Mouse (Mus musculus) stomach, embryonic 15.5 days (tissue): ENCODE measurements around the gene Clec2e. TPM values are rescaled to one million over a fixed set of nuclear protein-coding genes. Genes with fewer than 3 reads are reported as not detected.
"Not testable (repeated sequence)": the region's sequence is repeated elsewhere in the genome, so short reads cannot be mapped to it uniquely, and the experiment has no call there.

ENCODE experiments used
- ATAC-seq: fragments of 200-750 bp; cut with Nextera tagmentation; 2 replicates; pipeline ENCODE4 v1.8.0; 2017; ENCODE audit warnings: low read depth, moderate number of reproducible peaks, moderate TSS enrichment; ENCODE audit not compliant: insufficient read depth, low FRiP score
- H3K27ac ChIP-seq: fragments of 300-500 bp; sonication (generic); 2 replicates; pipeline ENCODE4 v1.5.1; 2015; ENCODE audit warnings: mild to moderate bottlenecking, inconsistent platforms
- H3K27me3 ChIP-seq: fragments of 300-500 bp; sonication (generic); replicated peaks from 2 replicates; pipeline ENCODE4 v1.6.1; 2015; ENCODE audit warnings: inconsistent platforms
- H3K36me3 ChIP-seq: fragments of 300-500 bp; sonication (generic); 2 replicates; pipeline ENCODE4 v1.6.1; 2015; ENCODE audit warnings: inconsistent platforms
- H3K4me1 ChIP-seq: fragments of 300-500 bp; sonication (generic); 2 replicates; pipeline ENCODE4 v1.6.1; 2015; ENCODE audit warnings: inconsistent platforms
- H3K4me2 ChIP-seq: fragments of 300-500 bp; sonication (generic); 2 replicates; pipeline ENCODE4 v1.6.1; 2015; ENCODE audit warnings: mild to moderate bottlenecking, inconsistent platforms
- H3K4me3 ChIP-seq: fragments of 300-500 bp; sonication (generic); replicated peaks from 2 replicates; pipeline ENCODE4 v1.5.1; 2015; ENCODE audit warnings: inconsistent platforms
- H3K9ac ChIP-seq: fragments of 300-500 bp; sonication (generic); 2 replicates; pipeline ENCODE4 v1.6.1; 2015; ENCODE audit warnings: inconsistent platforms
- H3K9me3 ChIP-seq: fragments of 300-500 bp; sonication (generic); 2 replicates; pipeline ENCODE4 v1.6.1; 2016; ENCODE audit warnings: inconsistent platforms
- WGBS: fragments of 180-500 bp; shearing (Covaris S2); methylation state at CpG from one replicate; pipeline ENCODE4 v1.1.7; 2015; 5-methylcytosine and 5-hydroxymethylcytosine counted together
- polyA plus RNA-seq: library from polyadenylated mRNA; unstranded; fragments of >200 nt; fragmentation: Nextera tagmentation; extraction: Ambion mirVana; gene quantifications from 2 replicates; pipeline ENCODE4 v1.2.1, GENCODE M21; 2015

Clec2e gene
- 2.3 and 2.7 TPM in 2 replicates for polyA plus RNA-seq

GRCm38 (mm10) chr6:129100794-129101193 is at the start of gene Clec2e:
Clec2e (minus strand) TSS chr6:129100913.
- H3K27ac ChIP-seq, H3K27me3 ChIP-seq, H3K4me1 ChIP-seq, H3K4me3 ChIP-seq, H3K9me3 ChIP-seq, ATAC-seq, H3K9ac ChIP-seq, H3K4me2 ChIP-seq, H3K36me3 ChIP-seq: not testable (repeated sequence)
- 55% methylated on average over 1 of the region's 1 CpGs for WGBS

- H3K27ac ChIP-seq = no peak overlapping the region
- no peaks in the 10 kb centered on the region for H3K27me3 ChIP-seq
- H3K36me3 ChIP-seq = no peaks in the 10 kb centered on the region
- no peaks in the 10 kb centered on the region for H3K9me3 ChIP-seq
- H3K4me2 ChIP-seq = no peak overlapping the region
- no peak overlapping the region for H3K4me3 ChIP-seq
- H3K9ac ChIP-seq = no peak overlapping the region
- H3K4me1 ChIP-seq = no peaks in the 10 kb centered on the region
- ATAC-seq = no peak
- WGBS = 93% methylated on average over 2 of the region's 2 CpGs
These were observed 46.1 kb upstream of the Clec2e start for GRCm38 (mm10) chr6:129146812-129147211.

- Histone ChIP-seq H3K9me3 (no peaks in the 10 kb centered on the region), H3K27me3 (no peaks in the 10 kb centered on the region), H3K9ac (no peak overlapping the region), H3K4me2 (no peak overlapping the region), H3K36me3 (no peaks in the 10 kb centered on the region), H3K27ac (no peak overlapping the region), H3K4me3 (no peak overlapping the region), H3K4me1 (no peaks in the 10 kb centered on the region)
- ATAC-seq = no peak
- WGBS = 76% methylated on average over 4 of the region's 4 CpGs
These were observed 32.1 kb upstream of the Clec2e start for GRCm38 (mm10) chr6:129132604-129133341.

GRCm38 (mm10) chr6:129126861-129127260 is 26.1 kb upstream of the Clec2e start:
- no peak overlapping the region for H3K9ac ChIP-seq
- no peaks in the 10 kb centered on the region for H3K4me1 ChIP-seq
- H3K27ac ChIP-seq = no peak overlapping the region
- no peak for ATAC-seq
- no peaks in the 10 kb centered on the region for H3K9me3 ChIP-seq
- no peak overlapping the region for H3K4me2 ChIP-seq
- H3K36me3 ChIP-seq = no peaks in the 10 kb centered on the region
- H3K4me3 ChIP-seq = no peak overlapping the region
- H3K27me3 ChIP-seq = no peaks in the 10 kb centered on the region

- not testable (repeated sequence) for H3K27me3 ChIP-seq, H3K4me2 ChIP-seq, H3K4me3 ChIP-seq, H3K36me3 ChIP-seq, H3K4me1 ChIP-seq, H3K9ac ChIP-seq, ATAC-seq, H3K27ac ChIP-seq, H3K9me3 ChIP-seq
These were observed 23.8 kb upstream of the Clec2e start for GRCm38 (mm10) chr6:129124531-129124930.

- 97% methylated on average over 3 of the region's 3 CpGs for WGBS
- H3K27me3 ChIP-seq = no peaks in the 10 kb centered on the region
- no peak overlapping the region for H3K4me2 ChIP-seq
- H3K9me3 ChIP-seq = no peaks in the 10 kb centered on the region
- no peak overlapping the region for H3K27ac ChIP-seq
- H3K4me3 ChIP-seq = no peak overlapping the region
- H3K36me3 ChIP-seq = no peaks in the 10 kb centered on the region
- no peak for ATAC-seq
- H3K4me1 ChIP-seq = no peaks in the 10 kb centered on the region
- no peak overlapping the region for H3K9ac ChIP-seq
These were observed 15.5 kb upstream of the Clec2e start for GRCm38 (mm10) chr6:129116223-129116622.

- H3K27ac ChIP-seq, H3K4me2 ChIP-seq, H3K4me3 ChIP-seq, H3K27me3 ChIP-seq, H3K9me3 ChIP-seq, H3K9ac ChIP-seq, ATAC-seq, H3K36me3 ChIP-seq, H3K4me1 ChIP-seq: not testable (repeated sequence)
- 80% methylated on average over 3 of the region's 3 CpGs for WGBS
These were observed 13.5 kb upstream of the Clec2e start for GRCm38 (mm10) chr6:129114237-129114636.

- ATAC-seq = no peak; the same call in 1 of the 2 replicates
- no peak overlapping the region for H3K9ac ChIP-seq
- no peaks in the 10 kb centered on the region for H3K9me3 ChIP-seq
- no peaks in the 10 kb centered on the region for H3K36me3 ChIP-seq
- H3K4me2 ChIP-seq = no peak overlapping the region
- H3K4me3 ChIP-seq = no peak overlapping the region
- 22% methylated on average over 1 of the region's 1 CpGs for WGBS
- no peaks in the 10 kb centered on the region for H3K27me3 ChIP-seq
- no peaks in the 10 kb centered on the region for H3K4me1 ChIP-seq
- no peak overlapping the region for H3K27ac ChIP-seq
These were observed 13.1 kb upstream of the Clec2e start for GRCm38 (mm10) chr6:129113769-129114168.

GRCm38 (mm10) chr6:129113030-129113673 is 12.4 kb upstream of the Clec2e start:
- Histone ChIP-seq H3K27ac (no peak overlapping the region), H3K9me3 (no peaks in the 10 kb centered on the region), H3K4me1 (no peaks in the 10 kb centered on the region), H3K9ac (no peak overlapping the region), H3K4me2 (no peak overlapping the region), H3K36me3 (no peaks in the 10 kb centered on the region), H3K27me3 (no peaks in the 10 kb centered on the region), H3K4me3 (no peak overlapping the region)
- no peak for ATAC-seq
- WGBS = 76% methylated on average over 1 of the region's 1 CpGs

GRCm38 (mm10) chr6:129112526-129112925 is 11.8 kb upstream of the Clec2e start:
- Histone ChIP-seq H3K4me2 (no peak overlapping the region), H3K27ac (no peak overlapping the region)

GRCm38 (mm10) chr6:129107916-129108315 is 7.2 kb upstream of the Clec2e start:
- Histone ChIP-seq H3K4me3 (no peak overlapping the region), H3K27me3 (no peaks in the 10 kb centered on the region), H3K4me1 (no peaks in the 10 kb centered on the region), H3K9me3 (no peaks in the 10 kb centered on the region), H3K9ac (no peak overlapping the region), H3K36me3 (no peaks in the 10 kb centered on the region), H3K4me2 (no peak overlapping the region), H3K27ac (no peak overlapping the region)
- no peak for ATAC-seq

More at GRCm38 (mm10) chr6:129112526-129112925, 11.8 kb upstream of the Clec2e start:
- Histone ChIP-seq H3K9me3 (no peaks in the 10 kb centered on the region), H3K4me3 (no peak overlapping the region), H3K4me1 (no peaks in the 10 kb centered on the region), H3K27me3 (no peaks in the 10 kb centered on the region), H3K36me3 (no peaks in the 10 kb centered on the region), H3K9ac (no peak overlapping the region)
- no peak for ATAC-seq
- 32% methylated on average over 1 of the region's 1 CpGs for WGBS

- Histone ChIP-seq H3K36me3 (no peaks in the 10 kb centered on the region), H3K27me3 (no peaks in the 10 kb centered on the region), H3K9ac (no peak overlapping the region), H3K4me1 (no peaks in the 10 kb centered on the region), H3K4me2 (no peak overlapping the region), H3K27ac (no peak overlapping the region), H3K4me3 (no peak overlapping the region), H3K9me3 (no peaks in the 10 kb centered on the region)
- no peak for ATAC-seq
- 68% methylated on average over 4 of the region's 4 CpGs for WGBS
These were observed 2.3 kb upstream of the Clec2e start for GRCm38 (mm10) chr6:129102858-129103555.
